Mouse (Mus musculus): ENCODE measurements around the gene Ppp4r1. TPM values are rescaled to one million over a fixed set of nuclear protein-coding genes. Genes with fewer than 3 reads are reported as not detected.

Gene Ppp4r1
- polyA plus RNA-seq, 1 experiment from 2014 or later, result 30.9 TPM

GRCm38 (mm10) chr17:65793307-65793930 lies 11.0 kb downstream of the Ppp4r1 start:
- ATAC-seq (ENCODE audit: insufficient read depth, low FRiP score), result no peak
- H3K9ac ChIP-seq (ENCODE audit: low read length), result no peak overlapping the region
- H3K4me1 ChIP-seq (ENCODE audit: control insufficient read depth, insufficient read depth, low read length), result peaks cover 8% of the 10 kb centered on the region; the same call in 1 of the 2 replicates

GRCm38 (mm10) chr17:65794096-65794850 lies 11.9 kb downstream of the Ppp4r1 start:
- H3K9ac ChIP-seq (ENCODE audit: low read length), result no peak overlapping the region
- no peak for ATAC-seq (ENCODE audit: insufficient read depth, low FRiP score)
- H3K4me1 ChIP-seq (ENCODE audit: control insufficient read depth, insufficient read depth, low read length), result peaks cover 5% of the 10 kb centered on the region; the same call in 1 of the 2 replicates
- WGBS, result 78% methylated on average over 13 of the region's 13 CpGs
- no peaks in the 10 kb centered on the region for H3K27me3 ChIP-seq (ENCODE audit: control insufficient read depth, insufficient read depth, low read length)
- no peak overlapping the region for H3K27ac ChIP-seq (ENCODE audit: low read length)
- H3K4me3 ChIP-seq (replicated peaks; ENCODE audit: low read length), result no peak overlapping the region
- H3K9me3 ChIP-seq (replicated peaks; ENCODE audit: control insufficient read depth, low read length), result no peaks in the 10 kb centered on the region
- 0 out of 2 replicates have a peak, but pooled peaks cover 4% of the 10 kb centered on the region for H3K36me3 ChIP-seq (ENCODE audit: control insufficient read depth, insufficient read depth, low read length)
- H3K4me2 ChIP-seq (ENCODE audit: low read depth, low read length), result no peak overlapping the region

More at GRCm38 (mm10) chr17:65793307-65793930, 11.0 kb downstream of the Ppp4r1 start:
- Histone ChIP-seq H3K27me3 (ENCODE audit: control insufficient read depth, insufficient read depth, low read length) (no peaks in the 10 kb centered on the region), H3K27ac (ENCODE audit: low read length) (no peak overlapping the region), H3K4me3 (replicated peaks; ENCODE audit: low read length) (no peak overlapping the region), H3K4me2 (ENCODE audit: low read depth, low read length) (no peak overlapping the region), H3K36me3 (ENCODE audit: control insufficient read depth, insufficient read depth, low read length) (0 out of 2 replicates have a peak, but pooled peaks cover 4% of the 10 kb centered on the region), H3K9me3 (replicated peaks; ENCODE audit: control insufficient read depth, low read length) (no peaks in the 10 kb centered on the region)
- 94% methylated on average over 12 of the region's 12 CpGs for WGBS

GRCm38 (mm10) chr17:65796056-65796455 lies 13.7 kb downstream of the Ppp4r1 start:
- 83% methylated on average over 7 of the region's 7 CpGs for WGBS
- no peaks in the 10 kb centered on the region for H3K9me3 ChIP-seq (replicated peaks; ENCODE audit: control insufficient read depth, low read length)
- no peak overlapping the region for H3K27ac ChIP-seq (ENCODE audit: low read length)
- no peak for ATAC-seq (ENCODE audit: insufficient read depth, low FRiP score)
- H3K4me3 ChIP-seq (replicated peaks; ENCODE audit: low read length), result no peak overlapping the region
- no peaks in the 10 kb centered on the region for H3K27me3 ChIP-seq (ENCODE audit: control insufficient read depth, insufficient read depth, low read length)
- H3K36me3 ChIP-seq (ENCODE audit: control insufficient read depth, insufficient read depth, low read length), result 0 out of 2 replicates have a peak, but pooled peaks cover 4% of the 10 kb centered on the region
- no peak overlapping the region for H3K4me2 ChIP-seq (ENCODE audit: low read depth, low read length)
- no peak overlapping the region for H3K9ac ChIP-seq (ENCODE audit: low read length)
- peaks cover 8% of the 10 kb centered on the region; the same call in 1 of the 2 replicates for H3K4me1 ChIP-seq (ENCODE audit: control insufficient read depth, insufficient read depth, low read length)

- no peak for ATAC-seq (ENCODE audit: insufficient read depth, low FRiP score)
- no peak overlapping the region for H3K9ac ChIP-seq (ENCODE audit: low read length)
- no peak overlapping the region for H3K27ac ChIP-seq (ENCODE audit: low read length)
- 62% methylated on average over 4 of the region's 4 CpGs for WGBS
- no peaks in the 10 kb centered on the region for H3K9me3 ChIP-seq (replicated peaks; ENCODE audit: control insufficient read depth, low read length)
- H3K4me1 ChIP-seq (ENCODE audit: control insufficient read depth, insufficient read depth, low read length), result 0 out of 2 replicates have a peak, but pooled peaks cover 3% of the 10 kb centered on the region
- 0 out of 2 replicates have a peak, but pooled peaks cover 4% of the 10 kb centered on the region for H3K36me3 ChIP-seq (ENCODE audit: control insufficient read depth, insufficient read depth, low read length)
- no peaks in the 10 kb centered on the region for H3K27me3 ChIP-seq (ENCODE audit: control insufficient read depth, insufficient read depth, low read length)
- no peak overlapping the region for H3K4me3 ChIP-seq (replicated peaks; ENCODE audit: low read length)
- H3K4me2 ChIP-seq (ENCODE audit: low read depth, low read length), result no peak overlapping the region
Measured at GRCm38 (mm10) chr17:65798446-65798845, 16.1 kb downstream of the Ppp4r1 start.

GRCm38 (mm10) chr17:65799353-65799752 lies 17.0 kb downstream of the Ppp4r1 start:
- ATAC-seq (ENCODE audit: insufficient read depth, low FRiP score), result no peak
- H3K4me1 ChIP-seq (ENCODE audit: control insufficient read depth, insufficient read depth, low read length), result 0 out of 2 replicates have a peak, but pooled peaks cover 3% of the 10 kb centered on the region
- H3K36me3 ChIP-seq (ENCODE audit: control insufficient read depth, insufficient read depth, low read length), result peaks cover 7% of the 10 kb centered on the region; the same call in 1 of the 2 replicates
- no peaks in the 10 kb centered on the region for H3K9me3 ChIP-seq (replicated peaks; ENCODE audit: control insufficient read depth, low read length)
- H3K27me3 ChIP-seq (ENCODE audit: control insufficient read depth, insufficient read depth, low read length), result no peaks in the 10 kb centered on the region
- 77% methylated on average over 1 of the region's 1 CpGs for WGBS
- H3K27ac ChIP-seq (ENCODE audit: low read length), result no peak overlapping the region
- H3K9ac ChIP-seq (ENCODE audit: low read length), result no peak overlapping the region
- H3K4me2 ChIP-seq (ENCODE audit: low read depth, low read length), result no peak overlapping the region
- no peak overlapping the region for H3K4me3 ChIP-seq (replicated peaks; ENCODE audit: low read length)

- no peaks in the 10 kb centered on the region for H3K27me3 ChIP-seq (ENCODE audit: control insufficient read depth, insufficient read depth, low read length)
- no peaks in the 10 kb centered on the region for H3K9me3 ChIP-seq (replicated peaks; ENCODE audit: control insufficient read depth, low read length)
- ATAC-seq (ENCODE audit: insufficient read depth, low FRiP score), result no peak
- 80% methylated on average over 6 of the region's 6 CpGs for WGBS
- H3K27ac ChIP-seq (ENCODE audit: low read length), result no peak overlapping the region; the same call in 1 of the 2 replicates
- H3K4me3 ChIP-seq (replicated peaks; ENCODE audit: low read length), result no peak overlapping the region
- no peak overlapping the region for H3K4me2 ChIP-seq (ENCODE audit: low read depth, low read length)
- no peak overlapping the region for H3K9ac ChIP-seq (ENCODE audit: low read length)
- H3K36me3 ChIP-seq (ENCODE audit: control insufficient read depth, insufficient read depth, low read length), result peaks cover 3% of the 10 kb centered on the region; the same call in 1 of the 2 replicates
- H3K4me1 ChIP-seq (ENCODE audit: control insufficient read depth, insufficient read depth, low read length), result 0 out of 2 replicates have a peak, but pooled peaks cover 3% of the 10 kb centered on the region
Measured at GRCm38 (mm10) chr17:65800451-65800850, 18.1 kb downstream of the Ppp4r1 start.

- no peak overlapping the region for H3K4me3 ChIP-seq (replicated peaks; ENCODE audit: low read length)
- H3K4me2 ChIP-seq (ENCODE audit: low read depth, low read length), result no peak overlapping the region
- 64% methylated on average over 4 of the region's 4 CpGs for WGBS
- no peak; the same call in 1 of the 2 replicates for ATAC-seq (ENCODE audit: insufficient read depth, low FRiP score)
- no peak overlapping the region for H3K27ac ChIP-seq (ENCODE audit: low read length)
- peaks cover 3% of the 10 kb centered on the region; the same call in 1 of the 2 replicates for H3K36me3 ChIP-seq (ENCODE audit: control insufficient read depth, insufficient read depth, low read length)
- H3K9me3 ChIP-seq (replicated peaks; ENCODE audit: control insufficient read depth, low read length), result no peaks in the 10 kb centered on the region
- H3K9ac ChIP-seq (ENCODE audit: low read length), result no peak overlapping the region
- H3K4me1 ChIP-seq (ENCODE audit: control insufficient read depth, insufficient read depth, low read length), result 0 out of 2 replicates have a peak, but pooled peaks cover 3% of the 10 kb centered on the region
- no peaks in the 10 kb centered on the region for H3K27me3 ChIP-seq (ENCODE audit: control insufficient read depth, insufficient read depth, low read length)
Measured at GRCm38 (mm10) chr17:65802026-65802425, 19.7 kb downstream of the Ppp4r1 start.

GRCm38 (mm10) chr17:65805966-65806365 lies 23.6 kb downstream of the Ppp4r1 start:
- Histone ChIP-seq H3K4me2 (ENCODE audit: low read depth, low read length) (no peak overlapping the region), H3K4me1 (ENCODE audit: control insufficient read depth, insufficient read depth, low read length) (no peaks in the 10 kb centered on the region), H3K27me3 (ENCODE audit: control insufficient read depth, insufficient read depth, low read length) (no peaks in the 10 kb centered on the region), H3K4me3 (replicated peaks; ENCODE audit: low read length) (no peak overlapping the region), H3K9me3 (replicated peaks; ENCODE audit: control insufficient read depth, low read length) (no peaks in the 10 kb centered on the region), H3K36me3 (ENCODE audit: control insufficient read depth, insufficient read depth, low read length) (peaks cover 3% of the 10 kb centered on the region; the same call in 1 of the 2 replicates), H3K27ac (ENCODE audit: low read length) (no peak overlapping the region), H3K9ac (ENCODE audit: low read length) (no peak overlapping the region)
- ATAC-seq (ENCODE audit: insufficient read depth, low FRiP score), result no peak
- 71% methylated on average over 4 of the region's 4 CpGs for WGBS

GRCm38 (mm10) chr17:65806416-65806815 lies 24.0 kb downstream of the Ppp4r1 start:
- no peak for ATAC-seq (ENCODE audit: insufficient read depth, low FRiP score)
- H3K9me3 ChIP-seq (replicated peaks; ENCODE audit: control insufficient read depth, low read length), result no peaks in the 10 kb centered on the region
- 69% methylated on average over 2 of the region's 2 CpGs for WGBS

More at GRCm38 (mm10) chr17:65806416-65806815, 24.0 kb downstream of the Ppp4r1 start:
- Histone ChIP-seq H3K27ac (ENCODE audit: low read length) (no peak overlapping the region), H3K4me1 (ENCODE audit: control insufficient read depth, insufficient read depth, low read length) (no peaks in the 10 kb centered on the region), H3K27me3 (ENCODE audit: control insufficient read depth, insufficient read depth, low read length) (no peaks in the 10 kb centered on the region), H3K36me3 (ENCODE audit: control insufficient read depth, insufficient read depth, low read length) (peaks cover 3% of the 10 kb centered on the region; the same call in 1 of the 2 replicates), H3K9ac (ENCODE audit: low read length) (no peak overlapping the region), H3K4me3 (replicated peaks; ENCODE audit: low read length) (no peak overlapping the region), H3K4me2 (ENCODE audit: low read depth, low read length) (no peak overlapping the region)

Data from stomach, embryonic 16.5 days (tissue).